Mouse (Mus musculus) urinary bladder, postnatal 10 days (tissue): ENCODE data around the gene 2310033P09Rik.

Experiments
- DNase-seq: peaks from one replicate; pipeline ENCODE4 v3.0.0; 2022; ENCODE audit warnings: low spot score

Gene 2310033P09Rik

GRCm38 (mm10) chr11:59208153-59208831 is at the start of gene 2310033P09Rik:
Gene 2310033P09Rik (plus strand): TSS chr11:59208321.
- peak; percentile 69 for DNase-seq

- no peak for DNase-seq
Measured at GRCm38 (mm10) chr11:59159099-59159498, 49.0 kb upstream of the 2310033P09Rik start.

- DNase-seq = no peak
Measured at GRCm38 (mm10) chr11:59159558-59159957, 48.6 kb upstream of the 2310033P09Rik start.

GRCm38 (mm10) chr11:59161398-59161797 is 46.7 kb upstream of the 2310033P09Rik start:
- DNase-seq = no peak

GRCm38 (mm10) chr11:59162443-59163254 is 45.5 kb upstream of the 2310033P09Rik start:
- DNase-seq = no peak

GRCm38 (mm10) chr11:59163255-59164236 is 44.6 kb upstream of the 2310033P09Rik start, which contains the start of gene Iba57:
Gene Iba57 (minus strand): TSS chr11:59163739.
- DNase-seq = peak; percentile 87

GRCm38 (mm10) chr11:59164384-59164783 is 43.7 kb upstream of the 2310033P09Rik start:
- no peak for DNase-seq

- no peak for DNase-seq
Measured at GRCm38 (mm10) chr11:59165616-59166241, 42.4 kb upstream of the 2310033P09Rik start.

- no peak for DNase-seq
Measured at GRCm38 (mm10) chr11:59169807-59170206, 38.3 kb upstream of the 2310033P09Rik start.

- no peak for DNase-seq
Measured at GRCm38 (mm10) chr11:59170549-59170948, 37.6 kb upstream of the 2310033P09Rik start.

GRCm38 (mm10) chr11:59174189-59174838 is 33.8 kb upstream of the 2310033P09Rik start:
- DNase-seq = no peak

- DNase-seq = no peak
Measured at GRCm38 (mm10) chr11:59176475-59176874, 31.6 kb upstream of the 2310033P09Rik start.

- DNase-seq = no peak
Measured at GRCm38 (mm10) chr11:59176921-59177320, 31.2 kb upstream of the 2310033P09Rik start.

GRCm38 (mm10) chr11:59182864-59183331 is 25.2 kb upstream of the 2310033P09Rik start, which contains the start of gene Gjc2:
Gene Gjc2 (minus strand): TSS chr11:59183213.
- DNase-seq = no peak

- no peak for DNase-seq
Measured at GRCm38 (mm10) chr11:59183821-59184220, 24.3 kb upstream of the 2310033P09Rik start.

- no peak for DNase-seq
Measured at GRCm38 (mm10) chr11:59185490-59185889, 22.6 kb upstream of the 2310033P09Rik start.

GRCm38 (mm10) chr11:59187706-59188105 is 20.4 kb upstream of the 2310033P09Rik start:
- DNase-seq = no peak

- DNase-seq = peak; percentile 69
Measured at GRCm38 (mm10) chr11:59191231-59192058, 16.7 kb upstream of the 2310033P09Rik start.

- no peak for DNase-seq
Measured at GRCm38 (mm10) chr11:59192059-59192386, 16.1 kb upstream of the 2310033P09Rik start, which contains the start of gene Guk1. Gene Guk1 (minus strand): TSS chr11:59192212.

- no peak for DNase-seq
Measured at GRCm38 (mm10) chr11:59196230-59196629, 11.9 kb upstream of the 2310033P09Rik start.
